Mouse (Mus musculus) spleen, postnatal 36 days (tissue): ENCODE results near the gene Dsp.

Source experiments
- DNase-seq, 2 experiments: peaks; one replicate each; pipeline ENCODE4 v3.0.0; 2022; ENCODE audit warnings: low spot score in 2 of 2, mixed read lengths in 1 of 2

The Dsp gene

DNA sequence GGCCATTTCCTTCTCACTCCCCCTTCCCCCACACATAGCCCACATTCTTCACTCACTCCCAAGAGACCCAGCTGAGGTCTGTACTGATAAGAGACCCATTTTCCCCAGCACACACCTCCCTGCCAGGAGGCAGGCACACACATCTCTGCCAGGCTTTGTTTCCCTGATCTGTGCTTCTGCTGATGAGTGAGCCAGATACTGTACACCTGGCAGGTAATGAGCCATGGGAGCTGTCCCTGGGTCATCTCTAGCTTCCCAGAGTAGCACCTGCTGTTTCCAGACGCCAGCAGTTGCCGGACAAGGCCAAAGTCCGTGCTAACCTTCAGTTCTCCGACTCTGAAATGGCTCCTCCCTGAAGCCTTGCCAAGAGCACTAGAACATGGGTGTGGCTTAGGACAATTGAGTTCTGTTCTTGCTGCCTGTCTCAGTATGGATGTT is 19.6 kb downstream of the Dsp start:
- no peak for DNase-seq

DNA sequence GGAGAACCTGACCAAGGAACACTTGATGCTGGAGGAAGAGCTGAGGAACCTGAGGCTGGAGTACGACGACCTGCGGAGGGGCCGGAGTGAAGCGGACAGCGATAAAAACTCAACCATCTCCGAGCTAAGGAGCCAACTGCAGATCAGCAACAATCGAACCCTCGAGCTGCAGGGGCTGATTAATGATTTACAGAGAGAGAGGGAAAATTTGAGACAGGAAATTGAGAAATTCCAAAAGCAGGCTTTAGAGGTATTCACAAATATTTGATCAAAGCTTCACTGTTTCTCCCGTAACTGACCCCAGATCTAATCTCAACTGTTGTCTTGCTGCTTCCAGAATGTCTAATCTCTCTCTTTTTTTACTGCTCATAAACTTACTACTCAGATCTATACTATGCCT is 42.3 kb downstream of the Dsp start:
- DNase-seq = no peak

DNA sequence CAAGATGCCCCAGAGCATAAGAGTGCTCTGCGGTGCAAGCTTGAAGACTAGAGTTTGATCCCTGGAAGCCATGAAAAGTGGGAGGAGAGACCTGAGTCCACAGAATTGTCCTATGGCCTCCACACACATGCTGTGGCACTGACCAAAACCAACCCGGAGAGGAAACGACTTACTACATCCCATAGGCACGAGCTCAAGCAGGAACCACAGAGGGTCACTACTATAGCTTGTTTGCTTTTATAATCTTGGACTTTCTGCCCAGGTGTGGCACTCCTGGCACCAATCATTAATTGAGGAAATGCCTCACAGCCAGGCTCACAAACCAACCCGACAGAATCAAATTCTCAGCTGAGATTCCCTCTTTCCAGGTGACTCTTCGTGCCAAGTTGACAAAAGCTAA is 50.3 kb downstream of the Dsp start:
- DNase-seq = no peak

DNA sequence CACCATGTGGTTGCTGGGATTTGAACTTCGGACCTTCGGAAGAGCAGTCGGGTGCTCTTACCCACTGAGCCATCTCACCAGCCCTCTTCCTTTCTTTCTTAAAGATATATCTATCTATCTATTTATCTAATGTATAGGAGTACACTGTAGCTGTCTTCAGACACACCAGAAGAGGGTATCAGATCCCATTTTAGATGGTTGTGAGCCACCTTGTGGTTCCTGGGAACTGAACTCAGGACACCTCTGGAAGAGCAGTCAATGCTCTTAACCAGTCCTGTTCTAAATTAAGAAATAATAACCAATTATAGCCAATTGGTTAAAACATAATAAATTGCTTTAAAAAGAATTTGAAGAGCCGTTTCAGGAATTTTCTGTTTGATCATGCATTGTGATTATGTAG is 53.1 kb downstream of the Dsp start:
- DNase-seq = no peak

DNA sequence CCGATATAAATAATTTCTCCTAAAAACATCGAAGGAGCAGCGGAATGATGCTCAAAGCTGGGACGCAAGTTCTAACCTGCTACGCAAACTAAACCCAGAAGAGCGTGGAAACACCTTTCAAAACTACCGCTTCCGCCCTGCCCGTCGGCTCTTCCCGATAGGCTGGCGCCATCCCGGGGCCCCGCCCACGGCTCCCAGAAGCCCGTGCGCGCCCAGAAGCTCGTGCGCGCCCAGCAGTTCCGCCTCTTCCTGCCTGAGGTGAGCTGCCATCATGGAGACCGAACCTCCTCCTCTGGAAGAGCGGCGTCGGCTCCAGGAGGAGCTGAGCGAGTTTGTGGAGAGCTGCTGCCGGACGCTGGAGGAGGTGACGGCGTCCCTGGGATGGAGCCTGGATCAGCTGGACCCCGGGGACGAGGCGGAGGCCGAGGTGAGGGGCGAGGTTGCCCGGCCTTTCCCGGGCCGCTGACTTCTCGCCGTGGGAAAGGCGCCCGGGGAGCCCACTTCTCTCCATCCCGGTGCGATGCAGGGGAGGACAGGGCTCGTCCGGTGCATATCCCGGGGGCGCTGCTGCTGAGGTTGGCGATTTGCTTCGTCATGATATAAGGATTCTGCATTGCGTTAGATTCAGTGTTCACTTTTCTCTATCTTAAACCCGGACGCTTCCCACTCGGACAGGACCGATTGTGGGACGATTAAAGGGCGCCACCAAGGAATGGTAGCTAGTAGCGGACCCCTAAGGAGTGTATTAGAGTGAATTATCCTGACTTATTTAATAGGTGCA is 53.8 kb downstream of the Dsp start, which contains the start of gene Snrnp48:
Gene Snrnp48 (plus strand): TSS at position 237 of the 781 bp plus-strand sequence.
- DNase-seq = peak; percentile 89 to 90

DNA sequence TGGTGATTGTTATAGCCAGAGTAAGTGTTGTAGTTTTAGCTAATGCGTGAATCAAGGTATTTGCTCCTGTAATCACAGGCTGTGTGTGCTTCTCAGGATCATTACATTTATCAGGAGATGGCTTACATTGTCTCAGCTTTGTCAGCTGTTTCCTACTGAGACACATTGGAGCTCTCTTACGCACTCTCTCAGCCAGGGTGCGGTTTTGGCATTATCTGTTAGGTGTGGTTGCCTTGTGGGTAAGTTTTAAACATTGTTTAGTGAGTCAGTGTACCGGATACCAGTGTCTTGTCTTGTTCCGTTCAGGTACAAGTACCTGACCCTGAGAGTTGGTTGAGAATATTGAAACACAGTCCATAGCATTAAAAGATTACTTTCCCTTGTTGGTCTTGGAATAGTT is 60.0 kb downstream of the Dsp start:
- DNase-seq = no peak

DNA sequence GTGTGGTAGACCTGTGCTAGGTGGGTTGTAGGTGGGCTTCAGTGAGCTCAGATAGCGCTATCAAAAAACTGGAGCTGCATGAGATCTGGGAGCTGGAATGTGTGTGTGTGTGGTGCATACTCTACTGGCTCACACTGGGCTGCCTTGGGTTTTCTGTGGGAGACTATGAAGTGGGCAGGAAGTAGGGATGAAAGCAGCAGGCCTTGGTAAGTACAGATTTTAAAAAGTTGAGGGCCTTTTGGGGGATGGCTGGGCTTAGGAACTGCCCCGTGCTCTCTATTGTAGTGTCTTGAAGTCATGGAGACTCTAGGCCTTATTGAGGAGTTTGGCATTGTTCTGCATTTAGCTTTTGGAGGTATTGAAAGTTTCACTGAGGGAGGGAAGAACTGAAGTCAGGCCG is 67.6 kb downstream of the Dsp start:
- no peak for DNase-seq

- DNase-seq = no peak
Observed at GRCm38 (mm10) chr13:38220331-38220730, 69.2 kb downstream of the Dsp start.

DNA sequence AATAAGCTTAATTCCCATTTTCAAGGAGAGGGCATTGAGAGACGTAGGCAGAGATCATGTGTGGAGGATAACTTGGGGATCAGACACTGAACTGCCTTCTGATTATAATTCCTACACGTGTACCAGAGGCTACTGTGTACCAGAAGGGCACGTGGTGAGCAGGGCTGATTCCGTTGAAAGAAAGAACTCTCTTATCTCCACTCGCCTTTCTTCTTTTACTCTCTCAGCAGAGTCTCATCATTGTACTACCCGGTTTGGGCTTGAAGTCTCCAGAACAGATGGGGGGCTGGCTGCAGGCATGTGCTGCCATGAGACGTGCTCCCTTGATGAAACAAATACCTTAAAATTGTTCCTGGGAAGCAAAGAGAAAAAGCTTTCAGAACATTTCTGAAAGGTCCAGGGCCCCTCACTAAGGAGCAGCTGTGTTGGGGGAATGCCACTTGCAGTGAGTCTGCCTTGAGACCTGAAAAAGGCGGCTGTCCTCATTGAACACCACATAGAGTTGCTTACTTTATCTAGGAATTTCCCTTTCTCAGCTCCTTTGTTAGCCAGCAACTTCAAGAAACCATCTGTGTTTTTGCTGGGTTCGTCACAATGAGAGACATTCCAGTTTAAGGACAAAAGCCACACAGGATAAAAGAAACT is 79.2 kb downstream of the Dsp start:
- no peak for DNase-seq

DNA sequence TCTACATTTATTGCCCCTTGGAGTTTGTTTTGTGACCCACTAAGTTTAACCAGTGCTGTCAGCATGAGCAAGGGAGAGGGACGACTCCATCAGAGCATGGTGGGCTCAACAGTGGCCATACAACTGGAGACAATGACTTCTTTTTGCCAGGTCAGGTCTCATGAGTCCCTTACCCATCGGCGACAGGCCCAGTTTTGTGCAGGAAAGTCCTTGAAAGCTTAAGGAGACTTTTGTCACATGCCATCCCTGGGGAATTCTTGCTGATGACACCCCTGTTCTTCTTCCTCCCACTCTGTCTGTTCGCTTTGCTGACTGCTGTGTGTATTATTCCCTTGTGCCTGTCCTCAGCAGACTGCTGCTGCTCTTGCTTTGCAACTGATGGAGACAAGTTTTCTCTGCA is 81.3 kb downstream of the Dsp start:
- DNase-seq = no peak

GRCm38 (mm10) chr13:38232856-38233625 is 81.9 kb downstream of the Dsp start:
- no peak for DNase-seq

DNA sequence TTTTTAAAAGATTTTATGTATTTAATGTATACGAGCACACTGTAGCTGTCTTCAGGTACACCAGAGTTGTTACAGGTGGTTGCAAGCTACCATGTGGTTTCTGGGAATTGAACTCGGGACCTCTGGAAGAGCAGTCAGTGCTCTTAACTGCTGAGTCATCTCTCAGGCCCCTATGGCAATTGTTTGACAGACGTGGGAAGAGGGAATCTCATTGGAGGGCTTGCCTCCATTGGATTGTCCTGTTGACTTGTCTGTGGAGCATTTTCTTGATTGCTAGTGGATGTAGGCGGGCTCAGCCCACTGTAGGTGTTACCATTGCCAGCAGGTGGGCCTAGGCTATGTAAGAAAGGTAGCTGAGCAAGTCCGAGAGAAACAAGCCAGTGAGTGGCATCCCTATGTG is 83.6 kb downstream of the Dsp start:
- no peak for DNase-seq

DNA sequence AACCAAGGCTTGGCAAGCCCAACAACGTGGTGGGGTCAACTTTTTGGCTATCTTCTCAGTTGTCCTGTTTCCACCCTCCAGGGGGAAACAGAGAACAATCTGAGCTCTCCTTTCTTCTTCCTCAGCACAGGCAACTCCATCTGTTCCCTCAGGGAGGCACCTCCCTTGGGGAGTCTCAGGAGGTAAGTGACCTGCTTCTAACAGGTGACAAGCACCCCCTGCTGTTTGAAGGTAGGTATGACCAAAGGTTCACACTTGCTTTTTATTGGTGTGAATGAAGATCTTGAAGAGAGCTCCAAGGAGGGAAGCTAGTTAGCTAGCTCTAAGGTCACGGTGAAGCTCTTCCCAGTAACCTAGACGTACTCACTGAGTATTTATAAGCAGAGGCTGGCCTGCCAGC is 84.3 kb downstream of the Dsp start:
- peak in 1 of 2 experiments; percentile 9 for DNase-seq

DNA sequence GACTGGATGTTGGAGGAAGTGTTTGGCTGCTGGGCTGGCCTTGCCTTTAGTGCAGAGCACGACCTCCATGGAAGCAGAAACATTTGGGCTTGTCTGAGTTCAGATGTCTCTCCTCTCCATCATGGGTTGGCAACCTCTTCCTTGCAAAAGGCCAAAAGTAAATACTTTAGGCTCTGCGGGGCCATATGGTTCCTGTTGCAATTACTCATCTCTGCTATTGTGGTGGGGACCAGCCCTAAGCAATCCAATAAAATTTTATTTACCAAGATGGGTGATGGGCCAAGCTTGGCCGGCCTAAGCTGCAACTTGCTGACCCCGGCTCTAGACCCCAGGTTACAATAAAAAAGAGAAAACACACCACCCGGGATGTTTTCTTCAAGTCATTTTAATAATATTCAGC is 97.1 kb downstream of the Dsp start:
- DNase-seq = no peak
